Mouse (Mus musculus): ENCODE data around the gene Cr1l. TPM values are rescaled to one million over a fixed set of nuclear protein-coding genes. Genes with fewer than 3 reads are reported as not detected.

Gene Cr1l
- polyA plus RNA-seq, 1 experiment from 2014 or later: 70.4 TPM

DNA sequence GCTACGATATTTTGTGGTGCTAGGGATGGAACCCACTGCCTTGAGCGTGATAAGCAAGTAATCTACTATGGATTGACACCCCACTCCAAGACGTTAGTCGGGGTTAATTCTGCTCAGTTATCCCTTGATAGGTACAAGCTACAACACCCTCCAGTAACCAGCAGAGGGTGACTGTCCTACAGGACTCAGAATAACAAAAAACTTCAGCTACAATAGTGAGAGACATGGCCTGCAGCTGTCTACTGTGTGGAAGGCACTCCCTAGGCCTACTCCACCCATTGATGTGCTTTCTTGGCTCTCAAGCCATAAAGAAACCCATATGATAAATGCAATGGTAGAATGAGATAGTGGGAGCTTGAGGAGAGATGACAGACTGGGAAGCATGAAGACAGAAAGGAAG lies 17.8 kb downstream of the Cr1l start:
- H3K9ac ChIP-seq (ENCODE audit: low read length): no peak overlapping the region
- H3K27me3 ChIP-seq (ENCODE audit: control insufficient read depth, insufficient read depth, low read length): no peaks in the 10 kb centered on the region
- 82% methylated on average over 4 of the region's 4 CpGs for whole genome bisulfite sequencing
- H3K4me1 ChIP-seq (ENCODE audit: control insufficient read depth, insufficient read depth, low read length): no peaks in the 10 kb centered on the region
- no peak overlapping the region for H3K27ac ChIP-seq (ENCODE audit: low read length)
- H3K9me3 ChIP-seq (replicated peaks; ENCODE audit: control insufficient read depth, low read length): no peaks in the 10 kb centered on the region
- no peak overlapping the region for H3K4me3 ChIP-seq (ENCODE audit: low read length)
- no peak overlapping the region for H3K4me2 ChIP-seq (ENCODE audit: low read depth, low read length)
- H3K36me3 ChIP-seq (ENCODE audit: control insufficient read depth, insufficient read depth): peaks cover 32% of the 10 kb centered on the region
- no peak for ATAC-seq (replicated peaks; ENCODE audit: extremely low read depth, insufficient read depth, low FRiP score)

DNA sequence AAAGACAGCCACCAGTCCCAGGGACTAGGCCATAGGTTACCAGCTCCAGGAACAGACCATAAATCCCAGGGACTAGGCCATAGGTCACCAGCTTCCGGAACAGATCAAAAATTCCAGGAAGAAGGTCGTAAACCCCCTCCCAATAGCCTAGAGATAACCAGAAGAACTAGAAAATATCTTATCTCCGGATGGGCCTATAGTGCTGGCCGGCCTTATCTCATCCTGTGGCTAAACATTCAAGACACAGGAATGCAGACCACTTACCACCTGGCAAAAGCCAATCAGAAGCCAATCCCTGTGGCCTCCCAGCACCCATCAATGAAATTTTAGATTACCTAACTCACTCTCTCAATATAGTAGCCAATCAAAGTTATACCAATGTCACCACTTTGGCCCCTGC lies 30.7 kb downstream of the Cr1l start:
- Histone ChIP-seq H3K9ac (ENCODE audit: low read length) (no peak overlapping the region), H3K4me2 (ENCODE audit: low read depth, low read length) (no peak overlapping the region), H3K4me3 (ENCODE audit: low read length) (no peak overlapping the region), H3K36me3 (ENCODE audit: control insufficient read depth, insufficient read depth) (peaks cover 22% of the 10 kb centered on the region), H3K4me1 (ENCODE audit: control insufficient read depth, insufficient read depth, low read length) (0 out of 2 replicates have a peak, but pooled peaks cover 4% of the 10 kb centered on the region), H3K27ac (ENCODE audit: low read length) (no peak overlapping the region), H3K27me3 (ENCODE audit: control insufficient read depth, insufficient read depth, low read length) (no peaks in the 10 kb centered on the region), H3K9me3 (replicated peaks; ENCODE audit: control insufficient read depth, low read length) (no peaks in the 10 kb centered on the region)
- ATAC-seq (replicated peaks; ENCODE audit: extremely low read depth, insufficient read depth, low FRiP score): 0 out of 2 replicates have a peak, but pooled peaks have one; percentile 45
- WGBS: 18% methylated on average over 4 of the region's 4 CpGs

DNA sequence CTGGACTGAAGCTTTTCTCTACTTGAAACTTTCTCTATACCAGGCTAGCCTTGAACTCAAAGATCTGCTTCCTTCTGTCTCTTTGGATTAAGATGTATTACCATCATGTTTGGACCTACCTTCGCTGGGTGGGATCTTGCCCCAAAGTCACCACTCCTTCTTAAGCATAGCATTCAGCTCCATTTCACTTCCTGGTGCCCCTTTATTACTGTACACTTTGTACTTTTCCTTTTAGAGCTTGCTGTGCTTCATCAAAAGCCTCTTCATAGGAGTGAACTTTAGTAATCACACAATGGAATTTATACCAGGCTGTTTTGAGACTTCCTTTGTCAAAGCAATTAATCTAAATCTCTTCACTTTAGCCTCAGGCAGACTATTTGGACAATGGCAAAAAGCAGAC lies 33.4 kb downstream of the Cr1l start:
- H3K27me3 ChIP-seq (ENCODE audit: control insufficient read depth, insufficient read depth, low read length): no peaks in the 10 kb centered on the region
- H3K27ac ChIP-seq (ENCODE audit: low read length): no peak overlapping the region
- H3K9ac ChIP-seq (ENCODE audit: low read length): no peak overlapping the region
- 100% methylated on average over 1 of the region's 1 CpGs for WGBS
- ATAC-seq (replicated peaks; ENCODE audit: extremely low read depth, insufficient read depth, low FRiP score): no peak
- no peaks in the 10 kb centered on the region for H3K9me3 ChIP-seq (replicated peaks; ENCODE audit: control insufficient read depth, low read length)
- no peak overlapping the region for H3K4me2 ChIP-seq (ENCODE audit: low read depth, low read length)
- H3K36me3 ChIP-seq (ENCODE audit: control insufficient read depth, insufficient read depth): peaks cover 12% of the 10 kb centered on the region
- H3K4me3 ChIP-seq (ENCODE audit: low read length): no peak overlapping the region
- 0 out of 2 replicates have a peak, but pooled peaks cover 4% of the 10 kb centered on the region for H3K4me1 ChIP-seq (ENCODE audit: control insufficient read depth, insufficient read depth, low read length)

DNA sequence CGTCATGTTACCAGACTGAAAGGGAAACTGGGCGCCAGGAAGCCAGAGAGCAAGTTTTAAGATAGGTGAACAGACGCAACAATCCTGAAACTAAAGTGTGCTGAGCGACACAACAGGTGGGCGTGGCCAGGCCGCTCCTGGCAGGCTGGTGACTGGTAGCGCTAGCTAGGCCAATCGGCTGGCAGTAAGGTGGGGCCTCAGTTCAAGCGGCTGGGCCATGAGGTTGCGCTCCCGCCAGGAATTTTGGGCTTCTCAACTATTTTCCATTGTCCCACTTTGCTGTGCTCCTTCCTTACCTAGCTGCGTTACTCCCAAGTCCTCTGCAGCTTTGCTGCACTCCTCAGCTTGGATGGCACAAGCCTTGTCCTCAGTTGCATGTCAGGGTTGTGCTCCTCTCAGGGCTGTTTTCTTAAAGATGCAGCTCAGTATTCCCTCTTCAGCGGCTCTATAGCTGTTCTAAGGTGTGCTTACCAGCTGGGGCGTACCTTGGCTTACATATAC lies 39.1 kb downstream of the Cr1l start, which contains the start of gene Cd46:
Gene Cd46, minus strand, starts transcription at position 30 of the 501 bp plus-strand sequence.
- H3K36me3 ChIP-seq (ENCODE audit: control insufficient read depth, insufficient read depth): no peaks in the 10 kb centered on the region; the same call in 1 of the 2 replicates
- H3K9me3 ChIP-seq (replicated peaks; ENCODE audit: control insufficient read depth, low read length): no peaks in the 10 kb centered on the region
- H3K4me2 ChIP-seq (ENCODE audit: low read depth, low read length): peak within 1 kb of the TSS; percentile 82
- peak; percentile 96 for ATAC-seq (replicated peaks; ENCODE audit: extremely low read depth, insufficient read depth, low FRiP score)
- peak within 1 kb of the TSS; percentile 63 for H3K4me3 ChIP-seq (ENCODE audit: low read length)
- 3% methylated on average over 14 of the region's 14 CpGs for WGBS
- peak within 1 kb of the TSS; percentile 75 for H3K9ac ChIP-seq (ENCODE audit: low read length)
- peak within 1 kb of the TSS; percentile 64 for H3K27ac ChIP-seq (ENCODE audit: low read length)
- peaks cover 6% of the 10 kb centered on the region; the same call in 1 of the 2 replicates for H3K4me1 ChIP-seq (ENCODE audit: control insufficient read depth, insufficient read depth, low read length)
- no peaks in the 10 kb centered on the region for H3K27me3 ChIP-seq (ENCODE audit: control insufficient read depth, insufficient read depth, low read length)

DNA sequence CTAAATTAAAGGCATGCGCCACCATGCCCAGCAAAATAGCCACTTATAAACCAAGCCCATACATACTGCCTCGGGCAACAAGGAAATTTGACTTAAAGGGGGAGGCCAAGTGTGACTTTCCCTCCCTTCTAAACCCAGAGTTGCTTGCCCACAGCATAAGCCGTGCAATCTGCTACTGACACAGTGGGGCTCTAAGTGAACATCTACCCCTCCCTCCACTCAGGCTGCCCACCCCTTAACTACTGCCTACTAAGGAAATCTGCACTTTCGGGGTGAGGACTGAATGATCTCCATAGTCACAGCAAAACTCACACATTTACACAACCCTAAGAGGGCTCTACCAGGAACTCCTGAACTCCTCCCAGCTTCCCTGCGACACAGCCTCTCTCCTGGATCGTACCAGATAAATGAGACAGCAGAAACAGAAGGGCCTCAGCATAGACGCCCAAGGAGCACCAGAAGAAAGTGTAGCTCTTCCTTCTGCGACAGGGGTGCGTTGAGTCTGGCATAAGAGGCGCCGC lies 39.6 kb downstream of the Cr1l start:
- peak; percentile 71 for ATAC-seq (replicated peaks; ENCODE audit: extremely low read depth, insufficient read depth, low FRiP score)
- H3K27me3 ChIP-seq (ENCODE audit: control insufficient read depth, insufficient read depth, low read length): no peaks in the 10 kb centered on the region
- H3K27ac ChIP-seq (ENCODE audit: low read length): peak overlapping the region; percentile 64
- H3K36me3 ChIP-seq (ENCODE audit: control insufficient read depth, insufficient read depth): no peaks in the 10 kb centered on the region; the same call in 1 of the 2 replicates
- 15% methylated on average over 11 of the region's 11 CpGs for WGBS
- peak overlapping the region; percentile 82 for H3K4me2 ChIP-seq (ENCODE audit: low read depth, low read length)
- H3K9ac ChIP-seq (ENCODE audit: low read length): peak overlapping the region; percentile 75
- peak overlapping the region; percentile 63 for H3K4me3 ChIP-seq (ENCODE audit: low read length)
- no peaks in the 10 kb centered on the region for H3K9me3 ChIP-seq (replicated peaks; ENCODE audit: control insufficient read depth, low read length)
- H3K4me1 ChIP-seq (ENCODE audit: control insufficient read depth, insufficient read depth, low read length): peaks cover 6% of the 10 kb centered on the region; the same call in 1 of the 2 replicates

DNA sequence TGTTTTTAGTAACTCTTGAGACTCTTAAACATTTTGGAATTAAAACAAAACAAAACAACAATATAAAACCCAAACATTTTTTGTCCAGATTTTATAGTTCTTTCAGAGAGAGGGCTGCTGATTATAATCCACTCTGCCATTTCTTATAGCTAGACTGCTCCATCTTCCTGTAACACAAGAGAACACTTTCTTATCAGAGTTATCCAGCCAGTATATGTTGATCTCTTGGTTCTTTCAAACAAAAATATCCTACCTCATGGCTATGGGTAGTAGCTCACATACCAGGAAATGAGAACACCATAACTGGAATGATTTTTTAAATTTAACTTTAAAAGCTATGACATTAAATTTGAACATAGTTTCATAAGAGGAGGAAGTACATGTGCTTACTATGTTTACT lies 49.2 kb downstream of the Cr1l start:
- Histone ChIP-seq H3K27me3 (ENCODE audit: control insufficient read depth, insufficient read depth, low read length) (no peaks in the 10 kb centered on the region), H3K4me2 (ENCODE audit: low read depth, low read length) (no peak overlapping the region), H3K9me3 (replicated peaks; ENCODE audit: control insufficient read depth, low read length) (no peaks in the 10 kb centered on the region), H3K27ac (ENCODE audit: low read length) (no peak overlapping the region), H3K4me1 (ENCODE audit: control insufficient read depth, insufficient read depth, low read length) (no peaks in the 10 kb centered on the region), H3K36me3 (ENCODE audit: control insufficient read depth, insufficient read depth) (no peaks in the 10 kb centered on the region), H3K9ac (ENCODE audit: low read length) (no peak overlapping the region), H3K4me3 (ENCODE audit: low read length) (no peak overlapping the region)
- no peak for ATAC-seq (replicated peaks; ENCODE audit: extremely low read depth, insufficient read depth, low FRiP score)

Other genes starting within 250 kb of the Cr1l start
- 110 and 124 TPM in 2 replicates for gene Cd34, start 192.8 kb downstream of the Cr1l start, polyA plus RNA-seq (2015; fragmentation: Nextera tagmentation; extraction: Ambion mirVana)
- gene Cd46, start 39.3 kb downstream of the Cr1l start, polyA plus RNA-seq (2015; fragmentation: Nextera tagmentation; extraction: Ambion mirVana): 0.71 and 1.0 TPM in 2 replicates
- 0.17 and 0.30 TPM in 2 replicates for gene Cr2, start 45.1 kb upstream of the Cr1l start, polyA plus RNA-seq (2015; fragmentation: Nextera tagmentation; extraction: Ambion mirVana)

Data from heart, embryonic 16.5 days (tissue).